Mouse (Mus musculus): ENCODE results near the gene Serpinb6e.

Serpinb6e gene

GRCm38 (mm10) chr13:33843308-33843707 is at the start of gene Serpinb6e:
Gene Serpinb6e, minus strand, starts transcription at chr13:33843408.
- no peak for DNase-seq (ENCODE audit: low spot score)

DNA sequence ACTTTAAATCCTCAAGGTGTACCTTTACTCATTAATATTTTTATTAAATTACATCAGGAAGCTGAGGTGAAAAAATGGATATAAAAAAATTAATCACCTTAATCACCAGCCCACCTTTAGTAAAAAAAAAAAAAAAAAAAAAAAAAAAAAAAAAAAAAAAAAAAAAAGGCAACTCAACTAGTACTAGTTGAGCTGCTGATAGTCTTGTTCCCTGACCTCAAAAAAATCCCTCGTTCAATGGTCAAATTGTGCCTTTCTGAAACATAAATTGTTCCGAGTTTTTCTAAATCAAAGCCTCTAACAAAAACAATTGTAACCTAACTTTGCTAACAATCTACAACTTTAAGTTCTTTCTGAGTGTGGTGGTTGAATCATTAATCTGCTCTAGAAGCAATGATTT is 12.5 kb downstream of the Serpinb6e start:
- no peak for DNase-seq (ENCODE audit: low spot score)

GRCm38 (mm10) chr13:33823421-33823820 is 19.8 kb downstream of the Serpinb6e start:
- no peak for DNase-seq (ENCODE audit: low spot score)

GRCm38 (mm10) chr13:33821490-33822143 is 21.6 kb downstream of the Serpinb6e start:
- DNase-seq (ENCODE audit: low spot score), result no peak

Data from yolk sac, embryonic 10.5 days (tissue).